Mouse (Mus musculus): ENCODE measurements around the gene Khsrp.

- TF ChIP-seq POLR2A (IDR thresholded peaks at IDR 0.05; ENCODE audit: borderline replicate concordance, extremely low read depth, low read depth, low read length) (no peak), CTCF (IDR thresholded peaks at IDR 0.05; ENCODE audit: insufficient read depth, low read length) (no peak)
Measured at GRCm38 (mm10) chr17:57056246-57056645, 24.9 kb upstream of the Khsrp start.

All from lung, adult 2 months (tissue).